In genomic region chr6:121336558-121336957, GRCm38 (mm10) we compare ENCODE assay signal across 12 mouse cellular contexts. TPM values are rescaled to one million over a fixed set of nuclear protein-coding genes. Genes with fewer than 3 reads are reported as not detected.
DNase-seq lines count a peak whose midpoint lies in the region; ATAC-seq and TF ChIP-seq lines count a peak whose summit lies in the region.
"Had no signal": no experiment of that assay in that cellular context is flagged by ENCODE, and none has a peak within 500 bp of the region (broad histone marks: within the 10 kb centered on the region; RNA-seq: fewer than 3 reads in every experiment).

No protein-coding gene starts in this region.

- TF ChIP-seq CTCF in left cerebral cortex, adult 2 months (IDR thresholded peaks at IDR 0.05) = no peak

- H3K27ac ChIP-seq in left cerebral cortex, adult 2 months = no peak overlapping the region
- H3K27ac ChIP-seq: macrophage had no signal

- H3K27me3 ChIP-seq in megakaryocyte, embryonic 14.5 days (replicated peaks) = peaks cover 15% of the 10 kb centered on the region

- peak overlapping the region; percentile 78 for H3K4me3 ChIP-seq in megakaryocyte, embryonic 14.5 days (replicated peaks)
- H3K4me3 ChIP-seq in left cerebral cortex, adult 2 months = no peak overlapping the region

- H3K4me1 ChIP-seq in megakaryocyte, embryonic 14.5 days = peaks cover 62% of the 10 kb centered on the region

- intact Hi-C loops in heart, postnatal 10 days (cut with DNase I) = loop anchor here (2.0 kb wide), 1 partner anchor 64 kb away; no protein-coding TSS in a partner anchor
- intact Hi-C loops in heart, postnatal 36 days (cut with DNase I) = loop anchor here (5.0 to 10.0 kb wide), 3 partner anchors 64 to 142 kb away; partner anchors contain the start of gene Iqsec3
- intact Hi-C loops in left cerebral cortex, adult 2 months (cut with DNase I) = no loop called here

- DNase-seq in heart, postnatal 10 days = peak; percentile 34 to 51
- DNase-seq in heart, postnatal 36 days = no peak
- DNase-seq in thymus, postnatal 0 days (ENCODE audit: low spot score) = peak; percentile 63
- no peak for DNase-seq in left cerebral cortex, adult 2 months (ENCODE audit: extremely low spot score in 1 of 2, low spot score in 2 of 2)
- DNase-seq in right cerebral cortex, adult 18-20 months = no peak
- no peak for DNase-seq in layer of hippocampus, postnatal 10 days (ENCODE audit: low spot score in 2 of 2)
- DNase-seq: left cerebral cortex, postnatal 4 days; right cerebral cortex, postnatal 14 days had no signal

- H3K36me3 ChIP-seq in megakaryocyte, embryonic 14.5 days (replicated peaks; ENCODE audit: low read length) = no peaks in the 10 kb centered on the region

- ATAC-seq in erythroid progenitor cell, adult 5-6 weeks (replicated peaks; ENCODE audit: low FRiP score, poor library complexity, severe bottlenecking) = peak; percentile 86

- no peaks in the 10 kb centered on the region for H3K9me3 ChIP-seq in megakaryocyte, embryonic 14.5 days

RNA-seq across cellular contexts. Expression of gene Slc6a12, which starts 6.3 kb away (rescaled TPM):
- total RNA-seq in heart, postnatal 10 days (2021) = not detected
- not detected for total RNA-seq in heart, postnatal 36 days (2021)
- not detected in 2 replicates for total RNA-seq in erythroid progenitor cell, adult 5-6 weeks (2015; ENCODE audit: low replicate concordance)
- not detected in 2 replicates for total RNA-seq in erythroid progenitor cell, adult 5-6 weeks (2017; ENCODE audit: low replicate concordance)
- not detected in 2 replicates for polyA plus RNA-seq in megakaryocyte, embryonic 14.5 days (2012; ENCODE audit: insufficient read depth, low replicate concordance)
- polyA plus RNA-seq in thymus, postnatal 0 days (2015; fragmentation: Nextera tagmentation; extraction: Ambion mirVana) = 0.13 and 0.14 TPM in 2 replicates
- total RNA-seq in left cerebral cortex, adult 2 months (2021) = 1 to 10 TPM; 1.6 to 1.7 TPM
- 1 to 10 TPM; 2.1 to 4.3 TPM for total RNA-seq in layer of hippocampus, postnatal 10 days (2021)
- polyA plus RNA-seq: hindbrain, embryonic 11.5 days; macrophage had no signal

RNA-seq across cellular contexts. Expression of gene Slc6a13, which starts 36.5 kb away (rescaled TPM):
- total RNA-seq in heart, postnatal 10 days (2021) = 1 to 10 TPM; 1.2 to 2.0 TPM
- under 1 TPM in 1 of 2 experiments, not detected in 1; 0.41 TPM for total RNA-seq in heart, postnatal 36 days (2021)
- total RNA-seq in erythroid progenitor cell, adult 5-6 weeks (2015; ENCODE audit: low replicate concordance) = 2.2 TPM in 1 of 2 replicates, not detected in the other
- total RNA-seq in erythroid progenitor cell, adult 5-6 weeks (2017; ENCODE audit: low replicate concordance) = 3.3 TPM in 1 of 2 replicates, not detected in the other
- polyA plus RNA-seq in megakaryocyte, embryonic 14.5 days (2012; ENCODE audit: insufficient read depth, low replicate concordance) = 2.5 TPM in 1 of 2 replicates, not detected in the other
- polyA plus RNA-seq in thymus, postnatal 0 days (2015; fragmentation: Nextera tagmentation; extraction: Ambion mirVana) = 4.3 and 5.6 TPM in 2 replicates
- 10 to 100 TPM; 18.0 to 18.5 TPM for total RNA-seq in left cerebral cortex, adult 2 months (2021)
- total RNA-seq in layer of hippocampus, postnatal 10 days (2021) = 10 to 100 TPM; 10.2 to 17.0 TPM
- polyA plus RNA-seq: macrophage had no signal

Comparison
In these comparisons a context has a peak if more than half of its experiments do, and no peak if none do; other contexts are left out.
1. DNase-seq: peak in heart, postnatal 10 days (2 of 2) and thymus, postnatal 0 days (single experiment); none in heart, postnatal 36 days (0 of 2), left cerebral cortex, adult 2 months (0 of 2), right cerebral cortex, adult 18-20 months (single experiment) and layer of hippocampus, postnatal 10 days (0 of 2).